Mouse (Mus musculus) liver, embryonic 15.5 days (tissue): ENCODE measurements around the gene Tnfrsf12a. TPM values are rescaled to one million over a fixed set of nuclear protein-coding genes. Genes with fewer than 3 reads are reported as not detected.

Experiments
- ATAC-seq: fragments of 200-750 bp; cut with Nextera tagmentation; 2 replicates; pipeline ENCODE4 v1.8.0; 2017; ENCODE audit warnings: moderate number of reproducible peaks, mild to moderate bottlenecking, moderate library complexity; ENCODE audit not compliant: insufficient read depth
- H3K27ac ChIP-seq: fragments of 300-500 bp; sonication (generic); replicated peaks from 2 replicates; pipeline ENCODE4 v1.5.1; 2015; ENCODE audit warnings: mild to moderate bottlenecking, inconsistent platforms
- H3K27me3 ChIP-seq: fragments of 300-500 bp; sonication (generic); 2 replicates; pipeline ENCODE4 v1.6.1; 2015; ENCODE audit warnings: mild to moderate bottlenecking, inconsistent platforms
- H3K36me3 ChIP-seq: fragments of 300-500 bp; sonication (generic); replicated peaks from 2 replicates; pipeline ENCODE4 v1.6.1; 2015; ENCODE audit warnings: moderate library complexity, mild to moderate bottlenecking, inconsistent platforms
- H3K4me1 ChIP-seq: fragments of 300-500 bp; sonication (generic); replicated peaks from 2 replicates; pipeline ENCODE4 v1.6.1; 2015; ENCODE audit warnings: inconsistent platforms
- H3K4me2 ChIP-seq: fragments of 300-500 bp; sonication (generic); 2 replicates; pipeline ENCODE4 v1.6.1; 2015; ENCODE audit warnings: moderate library complexity, mild to moderate bottlenecking, inconsistent platforms
- H3K4me3 ChIP-seq: fragments of 300-500 bp; sonication (generic); replicated peaks from 2 replicates; pipeline ENCODE4 v1.5.1; 2015; ENCODE audit warnings: mild to moderate bottlenecking, inconsistent platforms
- H3K9ac ChIP-seq: fragments of 300-500 bp; sonication (generic); 2 replicates; pipeline ENCODE4 v1.6.1; 2015; ENCODE audit warnings: moderate library complexity, mild to moderate bottlenecking, inconsistent platforms
- H3K9me3 ChIP-seq: fragments of 300-500 bp; sonication (generic); replicated peaks from 2 replicates; pipeline ENCODE4 v1.6.1; 2016; ENCODE audit warnings: inconsistent platforms
- WGBS: fragments of 180-500 bp; shearing (Covaris S2); methylation state at CpG from one replicate; pipeline ENCODE4 v1.1.7; 2015; ENCODE audit warnings: mixed read lengths; ENCODE audit not compliant: insufficient replicate concordance; 5-methylcytosine and 5-hydroxymethylcytosine counted together
- polyA plus RNA-seq: library from polyadenylated mRNA; unstranded; fragments of >200 nt; fragmentation: Nextera tagmentation; extraction: Ambion mirVana; gene quantifications from 2 replicates; pipeline ENCODE4 v1.2.1, GENCODE M21; 2015

Gene Tnfrsf12a
- polyA plus RNA-seq = 5.8 and 6.4 TPM in 2 replicates

DNA sequence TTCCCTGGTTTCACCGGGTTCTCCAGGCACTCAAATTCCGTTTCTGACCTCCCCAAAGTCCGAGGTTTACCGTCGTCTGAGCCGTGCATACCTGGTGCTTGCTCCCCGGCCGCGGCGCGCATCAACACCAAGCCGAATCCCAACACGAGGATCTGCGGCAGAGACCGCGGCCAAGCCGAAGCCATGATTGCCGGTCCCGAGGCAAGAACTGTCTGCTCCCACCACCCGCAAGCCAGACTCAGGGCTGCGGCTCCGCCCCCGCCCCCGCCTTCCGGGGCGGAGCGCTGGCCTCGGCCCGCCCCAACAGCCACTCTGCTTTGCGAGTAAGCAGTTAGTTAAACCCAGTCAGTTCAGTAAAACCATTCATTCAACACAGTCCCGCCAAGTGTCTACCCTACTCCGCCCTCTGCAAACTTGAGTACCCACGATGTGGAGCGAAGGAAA lies at the start of gene Tnfrsf12a:
Tnfrsf12a (minus strand) TSS at position 233 of the 444 bp plus-strand sequence.
- peak; percentile 20; the same call in 1 of the 2 replicates for ATAC-seq
- H3K27ac ChIP-seq = no peak within 1 kb of the TSS
- peaks cover 55% of the 10 kb centered on the region for H3K4me1 ChIP-seq

DNA sequence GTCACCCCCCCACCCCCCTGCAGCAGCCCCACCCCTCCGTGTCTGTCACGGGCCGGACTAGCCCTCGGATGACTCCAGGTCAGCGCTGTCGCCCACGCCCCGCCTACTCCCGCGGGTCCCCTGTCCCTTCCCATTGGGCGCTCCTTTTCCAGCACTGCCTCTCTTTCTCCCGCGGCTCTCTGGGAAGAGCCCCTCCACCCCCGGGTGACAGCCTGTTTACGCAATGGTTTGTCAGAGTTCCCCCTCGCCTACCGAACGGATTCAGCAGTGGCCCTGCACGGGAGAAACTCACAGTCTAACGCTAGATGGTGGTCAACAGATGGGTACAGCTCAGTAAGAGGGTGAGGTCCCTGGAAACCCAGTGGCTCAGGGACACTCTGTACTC lies 49.5 kb upstream of the Tnfrsf12a start:
- Histone ChIP-seq H3K9ac (peak overlapping the region; percentile 81), H3K27ac (peak overlapping the region; percentile 90), H3K4me3 (peak overlapping the region; percentile 79), H3K36me3 (no peaks in the 10 kb centered on the region), H3K9me3 (no peaks in the 10 kb centered on the region), H3K4me2 (peak overlapping the region; percentile 76), H3K27me3 (peaks cover 5% of the 10 kb centered on the region; the same call in 1 of the 2 replicates), H3K4me1 (peaks cover 30% of the 10 kb centered on the region)
- WGBS = under 1% methylated on average over 20 of the region's 20 CpGs
- ATAC-seq = peak; percentile 87

More for the DNA sequence above, at the start of gene Tnfrsf12a:
- H3K27me3 ChIP-seq = peaks cover 81% of the 10 kb centered on the region
- no peaks in the 10 kb centered on the region for H3K36me3 ChIP-seq
- H3K4me3 ChIP-seq = peak within 1 kb of the TSS; percentile 63
- peak within 1 kb of the TSS; percentile 42; the same call in 1 of the 2 replicates for H3K9ac ChIP-seq
- H3K9me3 ChIP-seq = no peaks in the 10 kb centered on the region
- H3K4me2 ChIP-seq = peak within 1 kb of the TSS; percentile 92
- under 1% methylated on average over 34 of the region's 34 CpGs for WGBS

DNA sequence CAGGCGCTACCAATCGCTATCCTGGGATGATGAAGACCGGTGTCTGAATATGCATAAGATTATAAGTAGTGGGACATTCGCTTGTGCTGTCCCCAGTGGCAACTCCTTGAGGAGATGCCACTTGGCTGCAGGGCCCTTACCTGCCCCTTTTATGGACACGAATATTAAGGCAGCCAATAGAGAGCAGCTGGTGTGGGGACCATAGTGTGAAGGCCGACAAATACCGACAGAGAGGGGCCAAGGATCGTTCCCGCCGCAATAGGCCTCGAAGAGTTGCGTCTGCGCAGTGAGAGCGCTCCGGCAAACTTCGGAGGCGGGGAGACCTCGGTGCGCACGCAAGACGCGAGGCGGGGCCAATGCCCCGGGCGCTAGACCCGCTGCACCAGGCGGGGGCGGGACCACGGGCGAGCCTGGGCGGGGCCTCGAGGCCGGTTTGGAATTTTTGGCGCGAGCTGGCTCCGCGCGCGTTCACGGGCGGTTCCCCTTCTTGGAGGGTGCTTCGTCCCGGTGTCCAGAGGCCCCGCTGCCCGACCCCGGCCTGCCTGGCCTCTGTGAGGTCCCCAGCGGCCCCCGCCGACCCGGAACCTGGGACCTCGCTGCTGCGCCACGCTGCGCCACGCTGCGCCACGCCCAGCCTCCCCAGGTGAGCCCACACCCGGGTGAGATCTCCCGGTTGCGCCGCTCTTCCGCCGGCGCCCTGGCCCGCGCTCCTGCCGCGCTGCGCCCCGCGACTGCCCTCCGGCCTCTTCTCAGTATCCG lies 48.9 kb upstream of the Tnfrsf12a start, which contains the start of gene Pkmyt1:
Pkmyt1 (plus strand) TSS at position 338 of the 759 bp plus-strand sequence.
- Histone ChIP-seq H3K9ac (peak within 1 kb of the TSS; percentile 81), H3K4me3 (peak within 1 kb of the TSS; percentile 79), H3K4me1 (peaks cover 30% of the 10 kb centered on the region), H3K27ac (peak within 1 kb of the TSS; percentile 90), H3K27me3 (peaks cover 5% of the 10 kb centered on the region; the same call in 1 of the 2 replicates), H3K36me3 (no peaks in the 10 kb centered on the region), H3K9me3 (no peaks in the 10 kb centered on the region), H3K4me2 (peak within 1 kb of the TSS; percentile 76)
- WGBS = 2% methylated on average over 72 of the region's 73 CpGs
- peak; percentile 88 for ATAC-seq

DNA sequence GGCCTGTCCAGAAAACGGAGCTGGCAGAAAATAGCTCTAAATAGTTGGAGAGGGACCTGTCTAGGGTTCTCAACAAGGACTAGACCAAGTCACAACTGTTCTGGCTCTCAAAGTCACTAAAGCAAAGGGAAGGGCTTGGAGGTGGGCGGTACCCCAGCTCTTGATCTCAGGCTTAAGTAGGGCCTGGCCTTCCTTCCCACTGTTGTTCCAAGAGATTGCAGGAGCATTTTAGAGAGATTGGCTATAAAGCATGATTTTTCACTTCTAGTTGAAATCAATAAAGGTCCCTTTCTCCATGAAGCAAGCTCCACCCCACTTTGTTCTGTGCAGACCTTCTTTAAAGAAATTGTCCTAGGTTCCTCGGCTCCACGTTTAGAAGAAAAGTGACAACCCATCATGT lies 48.2 kb upstream of the Tnfrsf12a start:
- no peak for ATAC-seq
- Histone ChIP-seq H3K27ac (peak overlapping the region; percentile 80), H3K4me3 (peak overlapping the region; percentile 79), H3K9ac (peak overlapping the region; percentile 63), H3K4me1 (peaks cover 30% of the 10 kb centered on the region), H3K27me3 (peaks cover 9% of the 10 kb centered on the region; the same call in 1 of the 2 replicates), H3K9me3 (no peaks in the 10 kb centered on the region), H3K36me3 (no peaks in the 10 kb centered on the region), H3K4me2 (peak overlapping the region; percentile 76)
- 40% methylated on average over 4 of the region's 4 CpGs for WGBS

DNA sequence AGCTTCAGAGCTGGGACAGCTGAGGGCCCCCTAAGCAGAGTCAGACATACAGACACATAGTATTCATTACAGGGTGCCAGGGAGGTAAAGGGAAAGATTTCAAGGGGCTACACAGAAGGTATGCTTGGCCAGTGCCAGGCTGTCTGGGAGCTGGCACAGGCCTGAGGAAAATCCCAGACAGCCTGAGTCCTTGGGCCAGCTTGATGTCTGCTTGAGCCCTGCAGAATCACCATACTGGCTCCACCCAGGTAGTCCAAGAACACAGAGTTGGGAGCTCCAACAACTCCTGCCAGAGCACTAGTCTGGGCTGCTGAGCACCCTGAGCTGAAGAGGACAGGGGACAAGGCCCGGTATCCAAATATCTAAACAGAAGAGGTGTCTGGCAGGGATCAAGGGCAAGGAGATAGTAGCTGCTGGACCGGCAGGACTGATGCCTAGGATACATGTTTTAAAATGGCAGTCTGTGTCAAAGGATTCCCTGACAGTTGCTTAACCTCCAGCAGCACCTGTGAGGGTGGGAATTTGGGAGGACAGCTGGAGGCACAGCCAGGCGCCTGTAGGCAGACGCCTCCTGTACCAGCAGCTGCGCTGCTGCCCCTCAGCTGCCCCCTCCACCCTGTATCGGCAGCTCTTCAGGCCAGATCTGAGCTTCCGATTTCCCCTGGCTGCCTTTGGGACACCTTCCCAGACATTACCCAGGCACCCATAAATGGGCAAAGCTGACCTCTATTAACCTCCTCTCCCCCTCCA lies 45.3 kb upstream of the Tnfrsf12a start, which contains the start of gene 1520401A03Rik:
1520401A03Rik (minus strand) TSS at position 408 of the 750 bp plus-strand sequence.
- H3K9ac ChIP-seq = no peak within 1 kb of the TSS
- no peak within 1 kb of the TSS for H3K4me3 ChIP-seq
- H3K9me3 ChIP-seq = no peaks in the 10 kb centered on the region
- no peak for ATAC-seq
- no peak within 1 kb of the TSS for H3K4me2 ChIP-seq
- 80% methylated on average over 7 of the region's 7 CpGs for WGBS
- peaks cover 19% of the 10 kb centered on the region for H3K4me1 ChIP-seq
- no peaks in the 10 kb centered on the region for H3K36me3 ChIP-seq
- peaks cover 19% of the 10 kb centered on the region for H3K27me3 ChIP-seq
- no peak within 1 kb of the TSS for H3K27ac ChIP-seq

DNA sequence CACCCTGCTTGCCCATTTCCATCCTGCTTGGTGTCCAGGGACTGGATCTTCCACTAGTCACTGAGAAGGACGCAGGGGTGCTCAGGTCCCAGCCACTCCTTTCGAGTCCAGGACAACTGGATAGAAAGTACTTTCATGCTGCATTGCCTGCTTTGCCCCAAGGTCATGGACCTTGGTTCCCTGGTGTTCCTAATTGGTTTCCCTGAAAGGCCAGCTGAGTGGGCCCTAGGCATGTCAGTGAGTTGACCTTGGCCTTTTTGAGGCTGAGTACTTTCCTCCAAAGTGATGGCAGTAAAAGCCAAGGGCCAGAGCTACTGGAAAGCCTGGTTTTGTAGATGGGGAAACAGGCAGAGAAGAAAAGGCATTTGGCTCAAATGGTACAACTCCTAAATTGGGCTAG lies 44.6 kb upstream of the Tnfrsf12a start:
- no peak overlapping the region for H3K9ac ChIP-seq
- no peak overlapping the region for H3K27ac ChIP-seq
- no peak overlapping the region for H3K4me3 ChIP-seq
- no peak for ATAC-seq
- peaks cover 19% of the 10 kb centered on the region for H3K27me3 ChIP-seq
- no peak overlapping the region for H3K4me2 ChIP-seq
- H3K36me3 ChIP-seq = no peaks in the 10 kb centered on the region
- no peaks in the 10 kb centered on the region for H3K9me3 ChIP-seq
- peaks cover 12% of the 10 kb centered on the region for H3K4me1 ChIP-seq
- WGBS = 64% methylated on average over 2 of the region's 2 CpGs

GRCm38 (mm10) chr17:23719455-23719854 lies 42.2 kb upstream of the Tnfrsf12a start:
- H3K27ac ChIP-seq = no peak overlapping the region
- H3K27me3 ChIP-seq = peaks cover 20% of the 10 kb centered on the region
- H3K9me3 ChIP-seq = no peaks in the 10 kb centered on the region
- H3K4me2 ChIP-seq = no peak overlapping the region
- no peak overlapping the region for H3K9ac ChIP-seq
- no peak overlapping the region for H3K4me3 ChIP-seq
- ATAC-seq = no peak
- no peaks in the 10 kb centered on the region for H3K36me3 ChIP-seq
- no peaks in the 10 kb centered on the region for H3K4me1 ChIP-seq
- WGBS = 23% methylated on average over 1 of the region's 1 CpGs

DNA sequence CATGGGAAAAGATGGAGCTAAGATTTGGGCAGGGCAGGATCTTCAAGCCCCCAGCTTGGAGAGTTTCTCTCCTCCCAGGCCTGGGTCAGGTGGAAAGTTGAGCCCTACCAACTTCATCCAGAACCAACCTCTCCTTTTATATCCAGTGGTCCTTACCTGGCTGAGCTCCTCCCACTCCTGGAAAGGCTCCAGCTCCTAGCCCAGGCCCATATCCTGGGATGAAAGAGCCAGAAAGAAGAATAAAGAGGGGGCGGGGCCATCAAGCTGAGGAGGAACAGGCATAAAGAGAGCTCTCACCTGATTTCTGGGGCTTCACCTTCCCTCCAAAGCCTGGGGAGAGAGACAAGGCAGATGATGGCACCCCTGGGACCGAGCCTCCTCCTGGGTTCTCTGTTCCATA lies 39.7 kb upstream of the Tnfrsf12a start:
- no peak overlapping the region for H3K4me2 ChIP-seq
- H3K4me1 ChIP-seq = no peaks in the 10 kb centered on the region
- H3K27me3 ChIP-seq = peaks cover 21% of the 10 kb centered on the region
- no peak for ATAC-seq
- no peaks in the 10 kb centered on the region for H3K9me3 ChIP-seq
- no peak overlapping the region for H3K4me3 ChIP-seq
- no peak overlapping the region for H3K27ac ChIP-seq
- 29% methylated on average over 2 of the region's 2 CpGs for WGBS
- no peak overlapping the region for H3K9ac ChIP-seq
- H3K36me3 ChIP-seq = no peaks in the 10 kb centered on the region

GRCm38 (mm10) chr17:23706212-23706611 lies 28.9 kb upstream of the Tnfrsf12a start:
- Histone ChIP-seq H3K36me3 (no peaks in the 10 kb centered on the region), H3K27me3 (peaks cover 56% of the 10 kb centered on the region), H3K9ac (no peak overlapping the region), H3K27ac (no peak overlapping the region), H3K4me2 (no peak overlapping the region), H3K9me3 (no peaks in the 10 kb centered on the region), H3K4me1 (no peaks in the 10 kb centered on the region), H3K4me3 (no peak overlapping the region)
- WGBS = 0% methylated on average over 3 of the region's 3 CpGs
- no peak for ATAC-seq

DNA sequence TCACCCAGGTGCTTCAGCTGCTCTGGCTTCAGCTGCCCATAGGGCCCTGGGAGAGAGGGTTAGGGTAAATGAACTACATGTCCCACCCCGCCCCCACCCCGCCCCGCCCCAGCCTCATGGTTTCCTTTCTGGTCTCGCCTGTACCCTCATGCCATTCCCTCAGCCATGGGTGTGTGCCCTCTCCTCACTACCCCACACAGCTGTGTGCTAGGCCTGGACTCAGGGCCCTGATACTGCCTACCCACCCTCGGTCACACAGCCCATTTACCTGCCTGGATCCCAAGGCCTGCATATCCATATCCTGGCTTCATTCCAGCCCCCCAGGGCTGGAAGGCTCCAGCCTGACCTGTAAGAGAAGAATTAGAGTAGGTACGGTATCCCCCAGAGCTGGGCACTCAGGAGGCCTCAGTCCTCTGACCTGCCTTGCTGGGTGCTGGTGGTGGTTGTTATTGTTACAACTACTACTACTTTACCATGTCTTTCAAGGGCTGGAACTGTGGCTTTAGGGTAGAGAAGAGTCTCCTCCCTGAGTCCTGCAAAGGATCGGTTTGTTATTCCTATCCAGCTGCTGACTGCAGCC lies 28.3 kb upstream of the Tnfrsf12a start:
- Histone ChIP-seq H3K36me3 (no peaks in the 10 kb centered on the region), H3K27ac (no peak overlapping the region), H3K4me2 (no peak overlapping the region), H3K4me3 (no peak overlapping the region), H3K27me3 (peaks cover 61% of the 10 kb centered on the region), H3K4me1 (no peaks in the 10 kb centered on the region), H3K9me3 (no peaks in the 10 kb centered on the region), H3K9ac (no peak overlapping the region)
- 68% methylated on average over 7 of the region's 7 CpGs for WGBS
- no peak for ATAC-seq

GRCm38 (mm10) chr17:23704741-23705140 lies 27.5 kb upstream of the Tnfrsf12a start:
- H3K9ac ChIP-seq = no peak overlapping the region
- H3K4me3 ChIP-seq = no peak overlapping the region
- H3K27ac ChIP-seq = no peak overlapping the region
- H3K36me3 ChIP-seq = no peaks in the 10 kb centered on the region
- no peak for ATAC-seq
- H3K4me2 ChIP-seq = no peak overlapping the region
- 53% methylated on average over 7 of the region's 7 CpGs for WGBS
- peaks cover under 1% of the 10 kb centered on the region; the same call in 1 of the 2 replicates for H3K4me1 ChIP-seq
- H3K27me3 ChIP-seq = peaks cover 61% of the 10 kb centered on the region
- no peaks in the 10 kb centered on the region for H3K9me3 ChIP-seq
